23 mouse cellular contexts compared by ENCODE assay signal in the genomic region with DNA sequence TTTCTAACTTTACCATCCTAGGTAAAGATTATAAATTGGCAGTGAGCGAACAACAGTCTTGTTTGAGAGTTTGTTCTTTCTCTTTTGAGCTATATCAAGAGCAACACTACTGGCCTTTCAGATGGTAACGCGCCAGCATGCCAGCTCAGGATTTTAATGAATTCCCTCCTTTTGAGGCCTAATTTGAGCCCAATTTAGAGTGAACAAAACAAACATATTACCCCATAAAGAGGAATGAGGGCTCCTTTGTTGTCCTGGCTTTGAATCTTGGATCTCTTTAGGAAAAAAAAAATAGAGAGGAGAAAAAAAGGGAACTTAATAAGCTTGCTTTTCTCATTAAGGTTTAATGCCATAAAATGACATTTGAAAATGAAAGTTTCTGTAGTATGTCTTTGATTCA. TPM values are rescaled to one million over a fixed set of nuclear protein-coding genes. Genes with fewer than 3 reads are reported as not detected.
DNase-seq lines count a peak whose midpoint lies in the region; ATAC-seq and TF ChIP-seq lines count a peak whose summit lies in the region.
"Had no signal": no experiment of that assay in that cellular context is flagged by ENCODE, and none has a peak within 500 bp of the region (broad histone marks: within the 10 kb centered on the region; RNA-seq: fewer than 3 reads in every experiment).

No protein-coding gene starts in this region.

- peak; percentile 72 for DNase-seq in forebrain, embryonic 14.5 days (ENCODE audit: low spot score)
- no peak for DNase-seq in forebrain, postnatal 0 days
- DNase-seq in Muller cell, postnatal 12 days (ENCODE audit: inconsistent ontology term), result peak; percentile 79
- peak; percentile 83 for DNase-seq in brain, embryonic 14.5 days (ENCODE audit: low read depth)
- no peak for DNase-seq in embryo, embryonic 10 days (ENCODE audit: low spot score)
- no peak for DNase-seq in layer of hippocampus, adult 2 months (ENCODE audit: low spot score in 2 of 2)
- DNase-seq: adrenal gland, adult 2 months; adrenal gland, adult 8-10 months; adrenal gland, postnatal 10 days; adrenal gland, postnatal 14 days; adrenal gland, postnatal 25 days; adrenal gland, postnatal 36 days; B cell, adult 2 months; cerebellum, adult 11 months; cerebellum, adult 11-12 months; cerebellum, adult 18-20 months; cerebellum, adult 2 months; cerebellum, adult 8-10 months had no signal

- TF ChIP-seq POLR2A in brain, embryonic 14.5 days (IDR thresholded peaks at IDR 0.05; ENCODE audit: borderline replicate concordance, extremely low read depth, insufficient read depth, insufficient read length, poor library complexity, severe bottlenecking), result no peak

- no peak overlapping the region for H3K27ac ChIP-seq in forebrain, embryonic 14.5 days (ENCODE audit: low read depth, low read length)
- no peak overlapping the region for H3K27ac ChIP-seq in forebrain, postnatal 0 days (ENCODE audit: low read depth, low read length)
- H3K27ac ChIP-seq in layer of hippocampus, adult 2 months, result no peak overlapping the region

- no peak overlapping the region for H3K9ac ChIP-seq in forebrain, embryonic 14.5 days (ENCODE audit: low read length)
- no peak overlapping the region for H3K9ac ChIP-seq in forebrain, postnatal 0 days

- no peaks in the 10 kb centered on the region for H3K36me3 ChIP-seq in forebrain, embryonic 14.5 days (ENCODE audit: control insufficient read depth, insufficient read depth, low read length)
- no peaks in the 10 kb centered on the region for H3K36me3 ChIP-seq in forebrain, postnatal 0 days (ENCODE audit: insufficient read depth)
- H3K36me3 ChIP-seq: G1E had no signal

- 9% methylated on average over 3 of the region's 3 CpGs for WGBS in forebrain, embryonic 14.5 days
- WGBS in forebrain, postnatal 0 days, result 13% methylated on average over 3 of the region's 3 CpGs

- TF ChIP-seq CTCF in forebrain, postnatal 0 days (IDR thresholded peaks at IDR 0.05; ENCODE audit: low read depth), result no peak
- no peak for TF ChIP-seq CTCF in brain, embryonic 14.5 days (IDR thresholded peaks at IDR 0.05; ENCODE audit: borderline replicate concordance, extremely low read depth, insufficient read depth, insufficient read length)
- no peak for TF ChIP-seq CTCF in layer of hippocampus, adult 2 months (conservative IDR thresholded peaks at IDR 0.05)

- H3K27me3 ChIP-seq in forebrain, embryonic 14.5 days (replicated peaks; ENCODE audit: control insufficient read depth, insufficient read depth, low read length), result peaks cover 28% of the 10 kb centered on the region
- H3K27me3 ChIP-seq in forebrain, postnatal 0 days (ENCODE audit: insufficient read depth, low read length), result peaks cover 11% of the 10 kb centered on the region
- H3K27me3 ChIP-seq: CH12.LX had no signal

- H3K4me1 ChIP-seq in forebrain, embryonic 14.5 days (ENCODE audit: control insufficient read depth, insufficient read depth, low read length), result no peaks in the 10 kb centered on the region
- H3K4me1 ChIP-seq in forebrain, postnatal 0 days (ENCODE audit: insufficient read depth), result no peaks in the 10 kb centered on the region

- no peak for ATAC-seq in forebrain, embryonic 14.5 days
- ATAC-seq in forebrain, postnatal 0 days, result no peak
- ATAC-seq: activated CD4-positive, CD25-positive, alpha-beta regulatory T cell, adult 4 months; CD4-positive, CD25-positive, alpha-beta regulatory T cell, adult 4 months; Patski had no signal

- no peaks in the 10 kb centered on the region for H3K9me3 ChIP-seq in forebrain, embryonic 14.5 days (replicated peaks; ENCODE audit: control insufficient read depth, low read length)
- no peaks in the 10 kb centered on the region for H3K9me3 ChIP-seq in forebrain, postnatal 0 days (ENCODE audit: low read length)
- H3K9me3 ChIP-seq: G1E had no signal

- no peak overlapping the region for H3K4me2 ChIP-seq in forebrain, embryonic 14.5 days (ENCODE audit: low read length)
- no peak overlapping the region for H3K4me2 ChIP-seq in forebrain, postnatal 0 days (ENCODE audit: low read depth)

- H3K4me3 ChIP-seq in forebrain, embryonic 14.5 days (ENCODE audit: low read depth, low read length), result no peak overlapping the region
- H3K4me3 ChIP-seq in forebrain, postnatal 0 days (ENCODE audit: low read depth, low read length), result no peak overlapping the region
- no peak overlapping the region for H3K4me3 ChIP-seq in layer of hippocampus, adult 2 months

RNA-seq across cellular contexts. Expression of a gene that starts 50.2 kb away (rescaled TPM):
- 3.5 and 4.9 TPM in 2 replicates for polyA plus RNA-seq in forebrain, embryonic 14.5 days (2014; fragmentation: Nextera tagmentation; extraction: Ambion mirVana)
- 5.7 and 6.8 TPM in 2 replicates for total RNA-seq in forebrain, postnatal 0 days (2014; rRNA removed)
- 5.5 and 9.7 TPM in 2 replicates for polyA plus RNA-seq in forebrain, postnatal 0 days (2015; fragmentation: Nextera tagmentation; extraction: Ambion mirVana)
- 4.1 and 6.3 TPM in 2 replicates for polyA plus RNA-seq in brain, embryonic 14.5 days (2012; rRNA removed)
- 10 to 100 TPM; 87.7 to 88.2 TPM for total RNA-seq in layer of hippocampus, adult 2 months (2021)
- polyA plus RNA-seq: G1E had no signal

Comparison
In these comparisons a context has a peak if more than half of its experiments do, and no peak if none do; other contexts are left out.
1. DNase-seq: peak in forebrain, embryonic 14.5 days (single experiment), Muller cell, postnatal 12 days (single experiment) and brain, embryonic 14.5 days (single experiment); none in forebrain, postnatal 0 days (single experiment), embryo, embryonic 10 days (single experiment) and layer of hippocampus, adult 2 months (0 of 2).